Mouse (Mus musculus) hematopoietic multipotent progenitor cell, adult 10-12 weeks (in vitro differentiated cells): Measurements from ENCODE around the gene Hspa4l. TPM values are rescaled to one million over a fixed set of nuclear protein-coding genes. Genes with fewer than 3 reads are reported as not detected.

Source experiments
- polyA plus RNA-seq: library from polyadenylated mRNA; stranded (reverse); fragments of >175 nt; gene quantifications from 2 replicates; pipeline ENCODE4 v1.2.3, GENCODE M21; 2012; ENCODE audit warnings: low replicate concordance

Hspa4l gene
- 3.4 and 3.9 TPM in 2 replicates for polyA plus RNA-seq

DNA sequence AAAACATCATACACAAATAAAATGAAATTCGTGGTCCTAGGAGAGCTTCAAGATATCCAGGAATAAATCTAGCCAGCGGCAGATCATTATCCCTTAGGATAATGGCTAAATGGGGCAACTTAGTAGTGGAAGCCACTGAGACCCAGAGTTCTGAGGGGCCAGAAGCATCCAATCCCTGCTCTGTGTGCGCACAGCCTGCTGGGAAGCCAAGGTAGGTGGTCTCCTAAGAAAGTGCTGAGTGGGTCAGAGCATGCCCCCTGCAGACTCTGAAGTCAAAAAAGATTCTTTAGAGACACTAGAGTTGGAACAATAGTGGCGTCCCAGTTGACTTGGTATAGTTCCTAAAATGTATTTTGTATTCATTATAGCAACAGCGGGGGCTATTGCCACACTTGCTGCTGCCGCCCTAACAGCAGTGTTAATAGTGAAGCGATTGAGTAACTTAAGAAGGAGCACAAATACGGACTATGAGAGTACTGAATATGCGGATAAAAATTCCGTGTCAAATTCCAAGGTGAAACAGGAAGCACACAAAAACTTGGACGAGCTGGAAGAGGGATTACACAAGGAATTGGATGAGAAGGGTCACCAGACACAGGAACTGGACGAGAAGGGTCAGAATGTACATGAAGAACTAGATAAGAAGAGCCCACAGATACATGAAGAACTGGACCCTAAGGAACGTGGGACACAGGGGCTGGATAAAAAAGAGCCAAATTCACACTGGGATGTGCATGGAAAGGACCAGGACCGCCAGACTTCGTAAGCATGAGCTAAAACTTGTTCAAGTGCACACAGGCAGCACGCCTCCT is at the start of gene Hspa4l:
TSS of gene Hspa4l (plus strand) at position 472 of the 812 bp plus-strand sequence.

DNA sequence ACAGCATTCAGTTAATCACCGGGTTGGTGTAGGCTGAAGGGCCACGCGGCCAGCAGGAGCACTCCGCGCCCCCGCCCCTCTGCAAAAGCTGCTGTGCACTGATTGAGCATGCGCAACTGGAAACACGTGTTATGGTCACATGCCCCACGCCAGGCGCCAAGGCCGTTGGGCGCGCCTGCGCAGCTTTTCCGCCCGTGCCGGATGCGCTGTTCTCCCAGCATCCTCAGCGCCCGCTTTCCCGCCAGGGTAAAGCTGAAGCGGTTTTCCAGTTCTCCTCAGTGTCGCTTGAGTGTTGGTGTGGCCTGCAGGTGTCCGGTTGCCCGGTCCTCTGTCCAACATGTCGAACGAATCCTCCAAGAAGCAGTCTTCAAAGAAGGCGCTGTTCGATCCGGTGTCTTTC is 35.6 kb upstream of the Hspa4l start, which contains the start of gene Slc25a31:
TSS of gene Slc25a31 (plus strand) at position 201 of the 400 bp plus-strand sequence.

GRCm38 (mm10) chr3:40799530-40800372 is 55.5 kb downstream of the Hspa4l start, which contains the start of gene Plk4:
Plk4 (plus strand) TSS chr3:40800019.

Other genes with a start within 250 kb of the Hspa4l start
- gene Intu, start 213.2 kb upstream of the Hspa4l start, polyA plus RNA-seq = 0.93 and 1.1 TPM in 2 replicates
- gene Slc25a31, start 35.6 kb upstream of the Hspa4l start, polyA plus RNA-seq = 0.06 TPM in 1 of 2 replicates, not detected in the other
- 3.1 and 3.6 TPM in 2 replicates for gene Plk4, start 55.5 kb downstream of the Hspa4l start, polyA plus RNA-seq
- gene Mfsd8, start 102.4 kb downstream of the Hspa4l start, polyA plus RNA-seq = 3.0 and 5.9 TPM in 2 replicates
- 0.49 and 2.6 TPM in 2 replicates for gene Abhd18, start 102.5 kb downstream of the Hspa4l start, polyA plus RNA-seq
- gene 1700034I23Rik, start 158.0 kb downstream of the Hspa4l start, polyA plus RNA-seq = not detected in 2 replicates
- 9.9 and 14.4 TPM in 2 replicates for gene Larp1b, start 205.3 kb downstream of the Hspa4l start, polyA plus RNA-seq